8 mouse cellular contexts compared by ENCODE assay signal in genomic region chr10:79987771-79988505, GRCm38 (mm10). TPM values are rescaled to one million over a fixed set of nuclear protein-coding genes. Genes with fewer than 3 reads are reported as not detected.
DNase-seq lines count a peak whose midpoint lies in the region; ATAC-seq and TF ChIP-seq lines count a peak whose summit lies in the region.

No protein-coding gene starts in this region.

- DNase-seq in 3T3-L1 (ENCODE audit: low read depth, low spot score) (peak; percentile 51), A20 (ENCODE audit: low read depth, low spot score) (peak; percentile 41)
- peak; percentile 29 for DNase-seq in lung, embryonic 14.5 days
- DNase-seq in natural killer cell, adult 2 months (ENCODE audit: low spot score in 2 of 2) = no peak
- DNase-seq in adrenal gland, adult 2 months = no peak
- DNase-seq in kidney, postnatal 36 days = no peak
- DNase-seq in cerebellum, postnatal 14 days = no peak

- H3K9me3 ChIP-seq in heart, embryonic 15.5 days (replicated peaks) = no peaks in the 10 kb centered on the region
- H3K9me3 ChIP-seq in lung, embryonic 14.5 days (ENCODE audit: low read depth, low read length) = peaks cover 5% of the 10 kb centered on the region; the same call in 1 of the 2 replicates

- ATAC-seq in heart, embryonic 15.5 days (replicated peaks; ENCODE audit: insufficient number of reproducible peaks, insufficient read depth, low FRiP score, low read depth) = no peak
- no peak for ATAC-seq in lung, embryonic 14.5 days (ENCODE audit: insufficient read depth)

- TF ChIP-seq CTCF in lung, embryonic 14.5 days (IDR thresholded peaks at IDR 0.05; ENCODE audit: low read depth) = no peak

- H3K27me3 ChIP-seq in heart, embryonic 15.5 days = no peaks in the 10 kb centered on the region
- no peaks in the 10 kb centered on the region for H3K27me3 ChIP-seq in lung, embryonic 14.5 days (ENCODE audit: insufficient read depth, low read length)

- 8% methylated on average over 27 of the region's 27 CpGs for WGBS in heart, embryonic 15.5 days
- 7% methylated on average over 27 of the region's 27 CpGs for WGBS in lung, embryonic 14.5 days

- peak overlapping the region; percentile 82 for H3K9ac ChIP-seq in heart, embryonic 15.5 days
- H3K9ac ChIP-seq in lung, embryonic 14.5 days = peak overlapping the region; percentile 81

- H3K27ac ChIP-seq in heart, embryonic 15.5 days = peak overlapping the region; percentile 92
- peak overlapping the region; percentile 99 for H3K27ac ChIP-seq in lung, embryonic 14.5 days (ENCODE audit: low read depth)

- peak overlapping the region; percentile 74 for H3K4me3 ChIP-seq in heart, embryonic 15.5 days
- H3K4me3 ChIP-seq in lung, embryonic 14.5 days (ENCODE audit: low read depth, low read length) = peak overlapping the region; percentile 85

- peak overlapping the region; percentile 75 for H3K4me2 ChIP-seq in heart, embryonic 15.5 days
- H3K4me2 ChIP-seq in lung, embryonic 14.5 days = peak overlapping the region; percentile 76

- H3K36me3 ChIP-seq in heart, embryonic 15.5 days = peaks cover 22% of the 10 kb centered on the region
- H3K36me3 ChIP-seq in lung, embryonic 14.5 days (ENCODE audit: insufficient read depth) = peaks cover 23% of the 10 kb centered on the region

- peaks cover 58% of the 10 kb centered on the region for H3K4me1 ChIP-seq in heart, embryonic 15.5 days (replicated peaks)
- peaks cover 27% of the 10 kb centered on the region for H3K4me1 ChIP-seq in lung, embryonic 14.5 days (ENCODE audit: insufficient read depth)

RNA-seq across cellular contexts. Expression of gene Cnn2, which starts 0.4 kb away (rescaled TPM):
- 208 and 243 TPM in 2 replicates for polyA plus RNA-seq in heart, embryonic 15.5 days (2015; fragmentation: Nextera tagmentation; extraction: Ambion mirVana)
- polyA plus RNA-seq in lung, embryonic 14.5 days (2014; fragmentation: Nextera tagmentation; extraction: Ambion mirVana) = 354 and 364 TPM in 2 replicates
- total RNA-seq in adrenal gland, adult 2 months (2021) = 10 to 100 TPM; 29.5 to 50.1 TPM
- polyA plus RNA-seq in adrenal gland, adult 2 months (2012; rRNA removed) = 53.0 and 58.8 TPM in 2 replicates

RNA-seq across cellular contexts. Expression of gene Tmem259, which starts 3.8 kb away (rescaled TPM):
- 16.2 and 19.6 TPM in 2 replicates for polyA plus RNA-seq in heart, embryonic 15.5 days (2015; fragmentation: Nextera tagmentation; extraction: Ambion mirVana)
- 19.3 and 23.4 TPM in 2 replicates for polyA plus RNA-seq in lung, embryonic 14.5 days (2014; fragmentation: Nextera tagmentation; extraction: Ambion mirVana)
- 100 to 1,000 TPM; 142 to 143 TPM for total RNA-seq in adrenal gland, adult 2 months (2021)
- 619 and 624 TPM in 2 replicates for polyA plus RNA-seq in adrenal gland, adult 2 months (2012; rRNA removed)

RNA-seq across cellular contexts. Expression of gene Abca7, which starts 8.4 kb away (rescaled TPM):
- 2.1 and 3.9 TPM in 2 replicates for polyA plus RNA-seq in heart, embryonic 15.5 days (2015; fragmentation: Nextera tagmentation; extraction: Ambion mirVana)
- polyA plus RNA-seq in lung, embryonic 14.5 days (2014; fragmentation: Nextera tagmentation; extraction: Ambion mirVana) = 3.0 and 3.5 TPM in 2 replicates
- 10 to 100 TPM; 18.4 to 22.9 TPM for total RNA-seq in adrenal gland, adult 2 months (2021)
- polyA plus RNA-seq in adrenal gland, adult 2 months (2012; rRNA removed) = 28.6 TPM in 2 replicates

RNA-seq across cellular contexts. Expression of gene Grin3b, which starts 17.4 kb away (rescaled TPM):
- 0.24 and 0.28 TPM in 2 replicates for polyA plus RNA-seq in heart, embryonic 15.5 days (2015; fragmentation: Nextera tagmentation; extraction: Ambion mirVana)
- 0.30 and 0.41 TPM in 2 replicates for polyA plus RNA-seq in lung, embryonic 14.5 days (2014; fragmentation: Nextera tagmentation; extraction: Ambion mirVana)
- under 1 TPM in 1 of 2 experiments, not detected in 1; 0.31 TPM for total RNA-seq in adrenal gland, adult 2 months (2021)
- polyA plus RNA-seq in adrenal gland, adult 2 months (2012; rRNA removed) = 0.09 and 0.17 TPM in 2 replicates

RNA-seq across cellular contexts. Expression of gene Wdr18, which starts 28.0 kb away (rescaled TPM):
- polyA plus RNA-seq in heart, embryonic 15.5 days (2015; fragmentation: Nextera tagmentation; extraction: Ambion mirVana) = 56.7 and 66.6 TPM in 2 replicates
- polyA plus RNA-seq in lung, embryonic 14.5 days (2014; fragmentation: Nextera tagmentation; extraction: Ambion mirVana) = 113 and 124 TPM in 2 replicates
- 10 to 100 TPM; 29.4 to 31.5 TPM for total RNA-seq in adrenal gland, adult 2 months (2021)
- 66.1 and 66.8 TPM in 2 replicates for polyA plus RNA-seq in adrenal gland, adult 2 months (2012; rRNA removed)

Comparison
In these comparisons a context has a peak if more than half of its experiments do, and no peak if none do; other contexts are left out.
1. DNase-seq: peak in 3T3-L1 (single experiment), A20 (single experiment) and lung, embryonic 14.5 days (single experiment); none in natural killer cell, adult 2 months (0 of 2), adrenal gland, adult 2 months (single experiment), kidney, postnatal 36 days (0 of 2) and cerebellum, postnatal 14 days (0 of 2).
2. RNA of gene Tmem259, which starts 3.8 kb away (polyA plus RNA-seq): 619 to 624 TPM in adrenal gland, adult 2 months; 19.3 to 23.4 TPM in lung, embryonic 14.5 days and 16.2 to 19.6 TPM in heart, embryonic 15.5 days; every median in the first group is over 10 times any median in the second.